Mouse (Mus musculus): ENCODE results near the gene Efna5. TPM values are rescaled to one million over a fixed set of nuclear protein-coding genes. Genes with fewer than 3 reads are reported as not detected.

Efna5 gene
- total and polyA plus RNA-seq, 2 experiments, result 0.94 to 2.1 TPM

DNA sequence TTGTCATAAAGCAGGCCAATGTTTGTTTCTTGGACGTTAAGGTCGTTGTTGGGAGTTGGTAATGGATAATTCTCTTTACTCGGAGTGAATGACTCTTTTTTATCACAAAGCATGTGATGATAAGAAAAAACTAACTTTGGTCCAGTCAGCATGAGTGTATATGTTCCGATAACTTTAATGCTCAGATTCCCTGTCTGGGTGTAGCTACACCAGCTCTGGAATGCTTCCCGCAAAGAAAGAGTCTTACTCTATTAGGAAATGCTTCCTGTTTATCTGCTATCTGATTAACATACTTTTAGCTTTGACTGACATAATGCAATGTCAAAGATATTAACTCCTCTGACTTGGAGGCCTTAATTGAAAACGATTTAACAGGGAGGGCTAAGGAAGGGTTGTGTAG lies 204.7 kb downstream of the Efna5 start:
- H3K27ac ChIP-seq (replicated peaks; ENCODE audit: insufficient read depth, low read depth, low read length), result no peak overlapping the region
- no peaks in the 10 kb centered on the region for H3K79me2 ChIP-seq (ENCODE audit: control insufficient read depth, insufficient read depth, low read length)
- H3K27me3 ChIP-seq (ENCODE audit: control insufficient read depth, insufficient read depth, low read length), result no peaks in the 10 kb centered on the region
- no peaks in the 10 kb centered on the region for H3K4me1 ChIP-seq (ENCODE audit: control insufficient read depth, insufficient read depth, low read length)
- 46% methylated on average over 6 of the region's 6 CpGs for WGBS
- no peak for DNase-seq (ENCODE audit: extremely low read depth, low read depth, low spot score)
- H3K4me3 ChIP-seq (ENCODE audit: insufficient read depth, low read depth, low read length), result no peak overlapping the region
- no peaks in the 10 kb centered on the region for H3K36me3 ChIP-seq (ENCODE audit: control insufficient read depth, insufficient read depth, low read length)
- H3K9ac ChIP-seq (ENCODE audit: low read depth, low read length), result no peak overlapping the region
- TF ChIP-seq CTCF (IDR thresholded peaks at IDR 0.05; ENCODE audit: low read depth, low read length) (no peak), POLR2A (IDR thresholded peaks at IDR 0.05; ENCODE audit: extremely low read depth, insufficient read depth, low read length) (no peak)

DNA sequence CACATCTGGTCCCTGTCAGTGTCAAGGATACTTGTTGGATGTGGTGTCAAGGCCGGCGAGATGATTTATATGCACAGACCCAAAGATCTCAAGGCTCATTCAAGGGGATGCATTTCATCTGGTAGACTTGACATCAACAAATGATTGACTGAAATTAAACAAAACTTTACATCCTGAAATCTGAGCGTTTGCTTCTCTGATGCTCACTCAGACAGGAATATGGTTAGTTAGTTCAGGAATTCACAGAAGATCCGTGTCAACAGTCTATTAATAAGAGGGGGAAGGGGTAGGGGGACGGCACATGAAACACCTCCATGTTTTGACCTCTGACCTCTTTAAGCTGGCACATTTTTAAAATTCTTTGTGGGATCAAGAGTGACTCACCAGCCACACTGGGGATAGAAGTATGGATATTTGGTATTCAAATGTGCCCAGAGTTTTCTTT lies 205.3 kb downstream of the Efna5 start:
- TF ChIP-seq POLR2A (IDR thresholded peaks at IDR 0.05; ENCODE audit: extremely low read depth, insufficient read depth, low read length), result no peak
- TF ChIP-seq CTCF (IDR thresholded peaks at IDR 0.05; ENCODE audit: low read depth, low read length), result no peak
- H3K79me2 ChIP-seq (ENCODE audit: control insufficient read depth, insufficient read depth, low read length), result no peaks in the 10 kb centered on the region
- 74% methylated on average over 5 of the region's 5 CpGs for WGBS
- no peak for DNase-seq (ENCODE audit: extremely low read depth, low read depth, low spot score)
- no peaks in the 10 kb centered on the region for H3K4me1 ChIP-seq (ENCODE audit: control insufficient read depth, insufficient read depth, low read length)
- H3K27me3 ChIP-seq (ENCODE audit: control insufficient read depth, insufficient read depth, low read length), result no peaks in the 10 kb centered on the region
- no peaks in the 10 kb centered on the region for H3K36me3 ChIP-seq (ENCODE audit: control insufficient read depth, insufficient read depth, low read length)
- H3K27ac ChIP-seq (replicated peaks; ENCODE audit: insufficient read depth, low read depth, low read length), result no peak overlapping the region
- H3K4me3 ChIP-seq (ENCODE audit: insufficient read depth, low read depth, low read length), result no peak overlapping the region
- H3K9ac ChIP-seq (ENCODE audit: low read depth, low read length), result no peak overlapping the region

DNA sequence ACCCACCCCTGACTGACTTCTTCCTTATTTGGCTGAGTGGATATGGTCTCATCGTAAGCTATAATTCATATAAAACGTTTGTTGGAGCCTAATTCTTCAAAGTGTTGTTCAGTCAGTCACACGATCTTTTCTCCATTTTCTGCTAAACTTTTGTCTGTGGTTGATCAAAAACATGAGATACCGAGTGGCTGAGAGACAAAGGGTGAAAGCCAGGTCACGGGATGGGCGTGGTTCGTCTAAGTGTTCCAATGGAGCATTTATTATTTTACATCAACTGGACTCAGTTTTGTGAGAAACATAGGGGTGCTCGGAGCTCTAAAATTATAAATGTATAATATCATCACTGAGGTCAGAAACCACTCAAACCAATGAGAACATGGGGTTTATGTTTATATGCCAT lies 209.0 kb downstream of the Efna5 start:
- TF ChIP-seq CTCF (IDR thresholded peaks at IDR 0.05; ENCODE audit: low read depth, low read length) (no peak), POLR2A (IDR thresholded peaks at IDR 0.05; ENCODE audit: extremely low read depth, insufficient read depth, low read length) (no peak)
- Histone ChIP-seq H3K27ac (replicated peaks; ENCODE audit: insufficient read depth, low read depth, low read length) (no peak overlapping the region), H3K36me3 (ENCODE audit: control insufficient read depth, insufficient read depth, low read length) (no peaks in the 10 kb centered on the region), H3K4me1 (ENCODE audit: control insufficient read depth, insufficient read depth, low read length) (no peaks in the 10 kb centered on the region), H3K27me3 (ENCODE audit: control insufficient read depth, insufficient read depth, low read length) (no peaks in the 10 kb centered on the region), H3K9ac (ENCODE audit: low read depth, low read length) (no peak overlapping the region), H3K4me3 (ENCODE audit: insufficient read depth, low read depth, low read length) (no peak overlapping the region), H3K79me2 (ENCODE audit: control insufficient read depth, insufficient read depth, low read length) (no peaks in the 10 kb centered on the region)
- 81% methylated on average over 8 of the region's 8 CpGs for WGBS
- DNase-seq (ENCODE audit: extremely low read depth, low read depth, low spot score), result no peak

DNA sequence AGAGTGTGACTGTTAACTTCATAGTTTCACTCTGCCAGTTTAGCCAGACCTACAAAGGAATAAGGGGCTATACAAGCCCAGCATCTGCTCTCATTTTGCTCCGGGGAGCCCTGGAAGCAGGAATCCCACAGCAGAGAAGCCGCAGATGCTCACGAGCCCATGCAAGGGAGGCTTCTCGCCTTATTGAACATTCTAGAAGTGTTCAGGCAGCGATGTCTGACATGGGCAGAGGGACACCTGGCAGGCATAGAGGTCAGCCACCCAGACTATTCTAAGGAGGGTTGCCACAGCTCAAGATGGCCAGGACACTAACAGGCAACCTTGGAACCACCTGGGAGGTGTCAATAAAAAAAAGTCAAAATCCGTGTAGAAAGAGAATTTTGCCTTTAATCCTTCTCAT lies 214.4 kb downstream of the Efna5 start:
- Histone ChIP-seq H3K4me3 (ENCODE audit: insufficient read depth, low read depth, low read length) (no peak overlapping the region), H3K9ac (ENCODE audit: low read depth, low read length) (no peak overlapping the region), H3K27ac (replicated peaks; ENCODE audit: insufficient read depth, low read depth, low read length) (no peak overlapping the region), H3K27me3 (ENCODE audit: control insufficient read depth, insufficient read depth, low read length) (no peaks in the 10 kb centered on the region), H3K79me2 (ENCODE audit: control insufficient read depth, insufficient read depth, low read length) (no peaks in the 10 kb centered on the region), H3K4me1 (ENCODE audit: control insufficient read depth, insufficient read depth, low read length) (no peaks in the 10 kb centered on the region), H3K36me3 (ENCODE audit: control insufficient read depth, insufficient read depth, low read length) (no peaks in the 10 kb centered on the region)
- TF ChIP-seq CTCF (IDR thresholded peaks at IDR 0.05; ENCODE audit: low read depth, low read length) (no peak), POLR2A (IDR thresholded peaks at IDR 0.05; ENCODE audit: extremely low read depth, insufficient read depth, low read length) (no peak)
- DNase-seq (ENCODE audit: extremely low read depth, low read depth, low spot score), result no peak
- WGBS, result 89% methylated on average over 6 of the region's 6 CpGs

DNA sequence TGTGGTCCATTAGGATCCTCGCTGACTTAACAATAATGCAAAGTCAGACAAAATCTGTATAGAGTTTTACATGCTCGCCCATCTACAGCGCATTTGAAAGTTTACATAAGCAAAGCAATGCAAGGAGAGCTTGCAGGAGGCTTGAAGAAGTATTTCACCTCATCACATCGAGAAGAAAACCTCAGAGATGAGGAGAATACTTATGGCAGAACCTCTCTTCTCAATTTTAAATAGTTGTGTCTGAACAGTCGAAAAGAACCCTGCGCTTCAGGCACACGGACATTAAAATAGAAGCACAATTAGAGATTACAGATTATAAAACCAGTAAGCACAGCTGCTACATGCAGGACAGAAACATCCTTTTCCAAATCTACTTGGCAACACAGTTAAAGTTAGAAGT lies 215.3 kb downstream of the Efna5 start:
- H3K27ac ChIP-seq (replicated peaks; ENCODE audit: insufficient read depth, low read depth, low read length), result no peak overlapping the region
- no peaks in the 10 kb centered on the region for H3K79me2 ChIP-seq (ENCODE audit: control insufficient read depth, insufficient read depth, low read length)
- no peaks in the 10 kb centered on the region for H3K4me1 ChIP-seq (ENCODE audit: control insufficient read depth, insufficient read depth, low read length)
- TF ChIP-seq POLR2A (IDR thresholded peaks at IDR 0.05; ENCODE audit: extremely low read depth, insufficient read depth, low read length) (no peak), CTCF (IDR thresholded peaks at IDR 0.05; ENCODE audit: low read depth, low read length) (no peak)
- no peak overlapping the region for H3K9ac ChIP-seq (ENCODE audit: low read depth, low read length)
- no peaks in the 10 kb centered on the region for H3K27me3 ChIP-seq (ENCODE audit: control insufficient read depth, insufficient read depth, low read length)
- DNase-seq (ENCODE audit: extremely low read depth, low read depth, low spot score), result no peak
- no peaks in the 10 kb centered on the region for H3K36me3 ChIP-seq (ENCODE audit: control insufficient read depth, insufficient read depth, low read length)
- H3K4me3 ChIP-seq (ENCODE audit: insufficient read depth, low read depth, low read length), result no peak overlapping the region
- 90% methylated on average over 7 of the region's 7 CpGs for WGBS

DNA sequence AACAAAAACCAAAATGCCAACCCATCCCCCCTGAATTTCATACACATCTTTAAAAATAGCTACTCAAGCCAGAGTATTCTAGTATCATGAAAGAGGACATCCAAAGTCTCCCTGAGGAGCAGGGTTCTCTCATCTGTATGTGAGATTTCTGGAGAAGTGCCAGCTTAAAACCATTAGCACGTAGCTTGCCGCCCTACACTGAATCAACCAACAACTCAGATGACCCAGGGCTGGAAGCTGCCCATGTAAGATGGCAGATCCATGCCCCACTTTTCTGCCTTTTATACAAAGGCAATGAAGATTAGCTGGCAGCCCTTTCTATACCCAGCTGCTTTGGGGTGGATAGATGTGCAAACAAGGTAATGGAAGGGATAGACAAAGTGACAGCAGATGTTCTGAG lies 216.4 kb downstream of the Efna5 start:
- Histone ChIP-seq H3K4me3 (ENCODE audit: insufficient read depth, low read depth, low read length) (no peak overlapping the region), H3K9ac (ENCODE audit: low read depth, low read length) (no peak overlapping the region), H3K4me1 (ENCODE audit: control insufficient read depth, insufficient read depth, low read length) (no peaks in the 10 kb centered on the region), H3K36me3 (ENCODE audit: control insufficient read depth, insufficient read depth, low read length) (no peaks in the 10 kb centered on the region), H3K27ac (replicated peaks; ENCODE audit: insufficient read depth, low read depth, low read length) (no peak overlapping the region), H3K79me2 (ENCODE audit: control insufficient read depth, insufficient read depth, low read length) (no peaks in the 10 kb centered on the region), H3K27me3 (ENCODE audit: control insufficient read depth, insufficient read depth, low read length) (no peaks in the 10 kb centered on the region)
- TF ChIP-seq POLR2A (IDR thresholded peaks at IDR 0.05; ENCODE audit: extremely low read depth, insufficient read depth, low read length) (no peak), CTCF (IDR thresholded peaks at IDR 0.05; ENCODE audit: low read depth, low read length) (no peak)
- no peak for DNase-seq (ENCODE audit: extremely low read depth, low read depth, low spot score)
- WGBS, result 84% methylated on average over 2 of the region's 2 CpGs
